Mouse (Mus musculus): ENCODE data around the gene Gm17374. TPM values are rescaled to one million over a fixed set of nuclear protein-coding genes. Genes with fewer than 3 reads are reported as not detected.
"Not testable (repeated sequence)": the region's sequence is repeated elsewhere in the genome, so short reads cannot be mapped to it uniquely, and the experiment has no call there.

The Gm17374 gene
- polyA plus RNA-seq (2015; fragmentation: Nextera tagmentation; extraction: Ambion mirVana) = not detected in 2 replicates

GRCm38 (mm10) chr2:140151743-140152142 lies at the start of gene Gm17374:
TSS of gene Gm17374 (plus strand) at chr2:140152043.
- 90% methylated on average over 4 of the region's 4 CpGs for WGBS
- peaks cover 41% of the 10 kb centered on the region for H3K36me3 ChIP-seq

GRCm38 (mm10) chr2:140104951-140105350 lies 46.9 kb upstream of the Gm17374 start:
- no peaks in the 10 kb centered on the region for H3K27me3 ChIP-seq
- no peak overlapping the region for H3K4me2 ChIP-seq
- H3K36me3 ChIP-seq = no peaks in the 10 kb centered on the region
- 65% methylated on average over 3 of the region's 3 CpGs for WGBS
- no peak overlapping the region for H3K27ac ChIP-seq
- H3K4me3 ChIP-seq = no peak overlapping the region
- no peaks in the 10 kb centered on the region for H3K9me3 ChIP-seq
- no peak for ATAC-seq (ENCODE audit: insufficient number of reproducible peaks, insufficient read depth, low FRiP score, low TSS enrichment, low read depth)
- no peaks in the 10 kb centered on the region for H3K4me1 ChIP-seq
- H3K9ac ChIP-seq = no peak overlapping the region

More at GRCm38 (mm10) chr2:140151743-140152142, at the start of gene Gm17374:
- not testable (repeated sequence) for H3K9ac ChIP-seq; H3K9me3 ChIP-seq; H3K27me3 ChIP-seq; H3K4me2 ChIP-seq; H3K4me3 ChIP-seq; H3K27ac ChIP-seq; ATAC-seq (ENCODE audit: insufficient number of reproducible peaks, insufficient read depth, low FRiP score, low TSS enrichment, low read depth); H3K4me1 ChIP-seq

- Histone ChIP-seq H3K4me3 (no peak overlapping the region), H3K27ac (no peak overlapping the region), H3K9me3 (no peaks in the 10 kb centered on the region), H3K27me3 (no peaks in the 10 kb centered on the region), H3K4me2 (no peak overlapping the region), H3K9ac (no peak overlapping the region), H3K4me1 (no peaks in the 10 kb centered on the region), H3K36me3 (no peaks in the 10 kb centered on the region)
- 87% methylated on average over 4 of the region's 4 CpGs for WGBS
- ATAC-seq (ENCODE audit: insufficient number of reproducible peaks, insufficient read depth, low FRiP score, low TSS enrichment, low read depth) = no peak
These were observed 44.2 kb upstream of the Gm17374 start for GRCm38 (mm10) chr2:140107641-140108040.

GRCm38 (mm10) chr2:140108945-140109344 lies 42.9 kb upstream of the Gm17374 start:
- no peak for ATAC-seq (ENCODE audit: insufficient number of reproducible peaks, insufficient read depth, low FRiP score, low TSS enrichment, low read depth)
- Histone ChIP-seq H3K9ac (no peak overlapping the region), H3K4me3 (no peak overlapping the region), H3K4me1 (no peaks in the 10 kb centered on the region), H3K9me3 (no peaks in the 10 kb centered on the region), H3K27me3 (no peaks in the 10 kb centered on the region), H3K36me3 (no peaks in the 10 kb centered on the region), H3K4me2 (no peak overlapping the region), H3K27ac (no peak overlapping the region)
- WGBS = 33% methylated on average over 1 of the region's 1 CpGs

- no peaks in the 10 kb centered on the region for H3K27me3 ChIP-seq
- H3K36me3 ChIP-seq = no peaks in the 10 kb centered on the region
- no peak for ATAC-seq (ENCODE audit: insufficient number of reproducible peaks, insufficient read depth, low FRiP score, low TSS enrichment, low read depth)
- H3K4me3 ChIP-seq = no peak overlapping the region
- no peaks in the 10 kb centered on the region for H3K9me3 ChIP-seq
- no peak overlapping the region for H3K27ac ChIP-seq
- no peak overlapping the region for H3K4me2 ChIP-seq
- H3K4me1 ChIP-seq = no peaks in the 10 kb centered on the region
- WGBS = 82% methylated on average over 8 of the region's 8 CpGs
- H3K9ac ChIP-seq = no peak overlapping the region
These were observed 38.0 kb upstream of the Gm17374 start for GRCm38 (mm10) chr2:140113851-140114250.

GRCm38 (mm10) chr2:140125516-140125915 lies 26.3 kb upstream of the Gm17374 start:
- no peaks in the 10 kb centered on the region for H3K9me3 ChIP-seq
- no peak overlapping the region for H3K9ac ChIP-seq
- no peaks in the 10 kb centered on the region for H3K4me1 ChIP-seq
- peaks cover 71% of the 10 kb centered on the region for H3K36me3 ChIP-seq
- H3K27ac ChIP-seq = no peak overlapping the region
- H3K4me3 ChIP-seq = no peak overlapping the region
- H3K27me3 ChIP-seq = no peaks in the 10 kb centered on the region
- ATAC-seq (ENCODE audit: insufficient number of reproducible peaks, insufficient read depth, low FRiP score, low TSS enrichment, low read depth) = no peak
- no peak overlapping the region for H3K4me2 ChIP-seq
- WGBS = 88% methylated on average over 2 of the region's 2 CpGs

GRCm38 (mm10) chr2:140159186-140159730 lies 7.4 kb downstream of the Gm17374 start:
- Histone ChIP-seq H3K4me1 (no peaks in the 10 kb centered on the region), H3K4me2 (no peak overlapping the region), H3K4me3 (no peak overlapping the region), H3K9ac (no peak overlapping the region), H3K9me3 (no peaks in the 10 kb centered on the region), H3K36me3 (peaks cover 42% of the 10 kb centered on the region), H3K27me3 (no peaks in the 10 kb centered on the region), H3K27ac (no peak overlapping the region)
- ATAC-seq (ENCODE audit: insufficient number of reproducible peaks, insufficient read depth, low FRiP score, low TSS enrichment, low read depth) = no peak
- WGBS = 83% methylated on average over 3 of the region's 3 CpGs

GRCm38 (mm10) chr2:140163351-140163854 lies 11.6 kb downstream of the Gm17374 start:
- no peak overlapping the region for H3K9ac ChIP-seq
- H3K4me1 ChIP-seq = 0 out of 2 replicates have a peak, but pooled peaks cover 4% of the 10 kb centered on the region
- no peaks in the 10 kb centered on the region for H3K27me3 ChIP-seq
- no peaks in the 10 kb centered on the region for H3K9me3 ChIP-seq
- no peak overlapping the region for H3K27ac ChIP-seq
- peaks cover 40% of the 10 kb centered on the region for H3K36me3 ChIP-seq
- no peak for ATAC-seq (ENCODE audit: insufficient number of reproducible peaks, insufficient read depth, low FRiP score, low TSS enrichment, low read depth)
- 96% methylated on average over 5 of the region's 5 CpGs for WGBS
- no peak overlapping the region for H3K4me3 ChIP-seq
- H3K4me2 ChIP-seq = no peak overlapping the region

- no peak overlapping the region for H3K4me3 ChIP-seq
- no peak overlapping the region for H3K27ac ChIP-seq
- no peak overlapping the region for H3K9ac ChIP-seq
- ATAC-seq (ENCODE audit: insufficient number of reproducible peaks, insufficient read depth, low FRiP score, low TSS enrichment, low read depth) = no peak
- peak overlapping the region; percentile 83 for H3K4me2 ChIP-seq
- no peaks in the 10 kb centered on the region for H3K27me3 ChIP-seq
- WGBS = 67% methylated on average over 1 of the region's 1 CpGs
- H3K4me1 ChIP-seq = peaks cover 25% of the 10 kb centered on the region
- no peaks in the 10 kb centered on the region for H3K9me3 ChIP-seq
- H3K36me3 ChIP-seq = peaks cover 25% of the 10 kb centered on the region
These were observed 17.2 kb downstream of the Gm17374 start for GRCm38 (mm10) chr2:140169057-140169456.

GRCm38 (mm10) chr2:140170127-140170802 lies 18.4 kb downstream of the Gm17374 start, which contains the start of the genes Esf1 and Ndufaf5:
TSS of gene Esf1 (minus strand) at chr2:140170564.
TSS of gene Ndufaf5 (plus strand) at chr2:140170649.
- H3K9me3 ChIP-seq = no peaks in the 10 kb centered on the region
- ATAC-seq (ENCODE audit: insufficient number of reproducible peaks, insufficient read depth, low FRiP score, low TSS enrichment, low read depth) = peak; percentile 97
- H3K9ac ChIP-seq = peak within 1 kb of the TSS; percentile 91
- H3K4me2 ChIP-seq = peak within 1 kb of the TSS; percentile 83
- peaks cover 25% of the 10 kb centered on the region for H3K4me1 ChIP-seq
- peak within 1 kb of the TSS; percentile 93 for H3K4me3 ChIP-seq
- peak within 1 kb of the TSS; percentile 84 for H3K27ac ChIP-seq
- no peaks in the 10 kb centered on the region for H3K27me3 ChIP-seq
- WGBS = under 1% methylated on average over 43 of the region's 43 CpGs
- H3K36me3 ChIP-seq = peaks cover 22% of the 10 kb centered on the region

GRCm38 (mm10) chr2:140170803-140171553 lies 19.1 kb downstream of the Gm17374 start:
- Histone ChIP-seq H3K9me3 (no peaks in the 10 kb centered on the region), H3K4me2 (peak overlapping the region; percentile 83), H3K4me1 (peaks cover 25% of the 10 kb centered on the region), H3K4me3 (peak overlapping the region; percentile 93), H3K27me3 (no peaks in the 10 kb centered on the region), H3K36me3 (peaks cover 21% of the 10 kb centered on the region), H3K9ac (peak overlapping the region; percentile 91), H3K27ac (peak overlapping the region; percentile 84)
- 9% methylated on average over 28 of the region's 28 CpGs for WGBS
- peak; percentile 90 for ATAC-seq (ENCODE audit: insufficient number of reproducible peaks, insufficient read depth, low FRiP score, low TSS enrichment, low read depth)

All from embryonic facial prominence, embryonic 13.5 days (tissue).